Mouse (Mus musculus) urinary bladder, postnatal 4 days (tissue): Measurements from ENCODE around the gene Cox5a.

Source experiments
- DNase-seq, 2 experiments: peaks; one replicate each; pipeline ENCODE4 v3.0.0; 2021 to 2022; ENCODE audit warnings: low spot score in 2 of 2

Cox5a gene

GRCm38 (mm10) chr9:57521056-57521911, at the start of gene Cox5a:
Cox5a (plus strand) TSS chr9:57521274.
- DNase-seq, result peak; percentile 92

GRCm38 (mm10) chr9:57485774-57486173, 35.3 kb upstream of the Cox5a start:
- peak; percentile 66 to 85 for DNase-seq

DNA sequence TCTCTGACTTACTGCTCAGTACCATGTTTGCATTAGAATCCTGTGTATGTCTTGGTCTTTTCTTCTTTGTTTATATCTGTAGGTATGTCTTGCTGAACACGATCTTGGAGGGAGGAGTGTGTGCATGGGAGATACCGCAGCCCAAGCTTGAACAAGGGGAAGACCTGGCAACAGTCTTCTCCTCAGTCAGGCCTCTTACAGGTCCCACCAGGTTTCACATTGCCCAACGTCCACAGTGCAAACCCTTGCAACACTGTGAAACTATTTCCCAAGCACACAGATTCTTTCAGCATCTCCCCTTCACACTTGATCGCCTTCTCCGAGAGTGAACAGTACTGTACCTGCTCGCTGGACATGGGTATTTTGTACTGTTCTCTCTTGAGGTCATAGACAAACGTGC, 33.3 kb upstream of the Cox5a start:
- no peak for DNase-seq

DNA sequence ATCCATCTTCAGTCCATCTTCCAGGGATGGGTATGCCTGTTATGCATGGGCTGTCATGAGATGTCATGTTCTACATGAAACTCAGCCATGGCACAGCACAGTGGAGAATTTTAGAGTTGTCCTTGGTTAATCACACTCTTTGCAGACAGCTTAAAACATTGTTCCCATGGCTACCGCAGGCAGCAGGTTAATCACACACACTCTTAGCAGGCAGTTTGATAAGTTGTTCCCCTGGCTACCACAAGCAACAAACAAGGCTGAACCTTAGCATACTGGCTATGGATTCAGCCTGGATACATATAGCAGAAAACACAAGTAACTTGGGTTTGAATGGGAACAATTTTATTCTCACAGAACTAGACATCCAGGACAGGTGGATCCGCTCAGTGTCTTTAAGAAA, 27.5 kb upstream of the Cox5a start:
- DNase-seq, result no peak

- no peak for DNase-seq
Observed at GRCm38 (mm10) chr9:57494970-57495369, 26.1 kb upstream of the Cox5a start.

GRCm38 (mm10) chr9:57497236-57497635, 23.8 kb upstream of the Cox5a start:
- DNase-seq, result no peak

- no peak for DNase-seq
Observed at GRCm38 (mm10) chr9:57498536-57498935, 22.5 kb upstream of the Cox5a start.

GRCm38 (mm10) chr9:57501452-57501851, 19.6 kb upstream of the Cox5a start:
- DNase-seq, result no peak

DNA sequence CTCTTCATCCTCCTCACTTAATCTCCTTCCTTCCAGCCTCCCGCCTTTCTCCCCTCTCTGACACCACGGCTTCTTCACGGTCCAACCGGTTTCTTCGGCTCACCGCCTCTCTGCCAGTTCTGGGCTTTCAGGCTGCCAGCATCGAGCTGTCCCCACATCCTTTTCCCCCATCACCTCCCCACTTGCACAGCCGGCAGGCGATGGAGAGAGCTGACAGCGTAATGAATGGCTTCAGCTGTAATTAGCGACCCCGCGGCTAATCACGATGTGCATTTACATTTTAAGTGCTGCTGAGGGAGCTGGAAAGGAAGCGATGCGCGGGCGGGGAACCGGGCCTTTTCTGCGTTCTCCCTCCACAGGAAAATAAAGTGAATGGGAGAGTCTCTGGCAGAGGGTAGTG, 19.2 kb upstream of the Cox5a start:
- no peak for DNase-seq

DNA sequence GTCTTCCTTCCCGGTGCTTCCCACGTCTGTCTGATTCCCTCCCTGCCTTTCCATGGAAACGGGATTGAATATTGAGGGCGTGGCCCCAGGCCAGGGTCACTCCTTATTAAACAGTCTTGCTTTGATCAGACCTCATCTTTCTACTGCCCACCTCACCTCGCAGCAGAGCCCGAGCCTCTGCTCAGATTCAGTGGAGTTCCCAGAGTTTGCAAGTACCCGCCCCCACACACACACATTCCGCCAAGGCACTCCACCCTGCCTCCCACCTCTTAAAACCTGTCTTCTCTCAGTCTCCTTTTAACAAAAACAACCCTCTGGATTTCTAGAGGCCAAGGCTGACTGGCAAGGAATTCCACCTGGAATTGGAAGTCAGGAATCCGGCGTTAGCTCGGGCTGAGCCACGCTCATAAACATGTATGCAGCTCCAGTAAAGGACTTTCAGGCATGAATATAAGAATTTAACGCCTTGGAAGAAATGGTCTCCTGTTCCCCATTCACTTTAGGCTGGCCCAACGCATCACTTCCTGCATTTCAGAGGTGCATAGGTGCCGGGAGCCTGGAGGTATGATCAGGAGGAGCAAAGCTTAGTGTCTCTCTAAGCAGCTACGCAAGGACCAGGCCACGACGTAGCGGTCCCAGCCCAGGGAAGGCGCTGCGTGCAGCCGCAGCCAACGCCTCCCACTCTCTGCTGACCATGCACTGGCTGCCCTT, 18.0 kb upstream of the Cox5a start:
- DNase-seq, result peak in 1 of 2 experiments; percentile 22

GRCm38 (mm10) chr9:57503622-57504380, 17.3 kb upstream of the Cox5a start, which contains the start of gene Rpp25:
Rpp25 (plus strand) TSS chr9:57504026.
- DNase-seq, result peak; percentile 55 to 66

GRCm38 (mm10) chr9:57504381-57504700, 16.7 kb upstream of the Cox5a start:
- DNase-seq, result peak; percentile 60 to 68

- DNase-seq, result no peak
Observed at GRCm38 (mm10) chr9:57504891-57505290, 16.2 kb upstream of the Cox5a start.

GRCm38 (mm10) chr9:57505700-57506099, 15.4 kb upstream of the Cox5a start:
- DNase-seq, result peak; percentile 64 to 70

DNA sequence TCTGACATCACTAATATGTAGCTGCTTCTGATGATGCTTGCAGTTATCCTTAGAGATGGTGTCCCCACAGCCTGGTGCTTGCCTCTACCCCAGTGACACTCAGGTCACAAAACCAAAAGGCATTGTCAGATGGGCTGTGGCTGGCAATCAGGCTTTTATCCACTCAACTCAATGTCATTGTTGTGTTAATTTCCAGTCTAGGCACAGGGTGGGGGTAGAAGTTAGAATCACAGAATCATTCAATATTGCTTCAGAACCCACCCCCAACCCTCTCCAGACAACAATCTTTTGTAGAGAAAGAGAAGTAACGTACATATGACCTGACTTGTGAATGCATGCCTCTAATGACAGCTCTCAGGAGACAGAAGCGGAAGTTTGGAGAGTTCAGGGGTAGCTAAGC, 10.5 kb upstream of the Cox5a start:
- DNase-seq, result no peak

- DNase-seq, result no peak
Observed at GRCm38 (mm10) chr9:57517113-57517512, 4.0 kb upstream of the Cox5a start.

- DNase-seq, result no peak
Observed at GRCm38 (mm10) chr9:57520375-57521055, 559 bp upstream of the Cox5a start.

DNA sequence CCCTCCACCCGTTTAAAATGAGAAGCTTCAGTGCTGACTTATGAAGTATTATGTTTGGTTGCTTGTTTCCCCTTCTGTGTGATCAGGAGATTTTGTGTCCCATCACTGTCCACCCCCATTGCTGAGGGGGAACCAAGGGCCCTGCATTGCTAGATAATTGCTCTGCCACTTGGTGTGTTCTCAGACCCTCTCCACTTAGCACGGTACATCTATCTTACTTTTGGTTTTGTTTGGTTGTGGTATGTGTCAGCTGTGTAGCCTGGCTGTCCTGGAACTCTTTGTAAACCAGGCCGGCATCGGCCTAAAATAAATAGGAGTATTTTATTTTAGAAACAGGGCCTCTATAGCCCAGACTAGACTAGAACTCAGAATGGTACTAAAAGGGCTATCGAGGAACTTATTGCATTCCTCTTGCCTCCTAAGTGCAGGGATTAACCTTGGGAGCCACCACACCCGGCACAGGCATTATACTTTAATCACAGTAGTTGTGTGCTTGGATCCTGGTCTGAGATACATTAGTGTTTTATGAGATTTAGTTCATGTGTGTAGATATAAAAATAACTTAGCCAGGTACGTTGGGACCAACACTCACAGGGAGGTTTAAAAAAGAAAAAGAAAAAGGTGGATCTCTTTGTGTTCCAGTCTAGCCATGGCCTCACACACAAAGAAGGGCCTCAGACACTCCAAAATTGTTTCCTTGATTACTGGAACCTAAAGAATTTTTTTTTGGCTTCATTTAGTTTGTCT, 1.2 kb downstream of the Cox5a start:
- no peak for DNase-seq

DNA sequence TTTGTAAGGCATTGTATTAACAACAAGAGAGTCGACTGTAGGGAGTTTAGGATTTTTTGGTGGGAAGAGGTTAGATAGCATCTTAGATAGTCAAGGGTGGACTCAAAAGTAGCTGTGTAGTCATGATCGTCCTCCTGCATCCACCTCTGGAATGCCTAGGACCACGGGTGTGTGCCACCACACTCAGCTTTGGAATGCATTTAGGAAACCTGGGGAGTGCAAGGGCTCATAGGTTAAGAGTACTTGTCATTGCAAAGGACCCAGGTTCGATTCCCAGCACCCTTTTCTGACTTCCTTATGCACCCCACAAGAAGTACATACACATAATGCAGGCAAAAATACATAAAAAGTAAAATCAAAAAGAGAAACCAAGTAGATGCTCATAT, 1.8 kb downstream of the Cox5a start:
- no peak for DNase-seq

DNA sequence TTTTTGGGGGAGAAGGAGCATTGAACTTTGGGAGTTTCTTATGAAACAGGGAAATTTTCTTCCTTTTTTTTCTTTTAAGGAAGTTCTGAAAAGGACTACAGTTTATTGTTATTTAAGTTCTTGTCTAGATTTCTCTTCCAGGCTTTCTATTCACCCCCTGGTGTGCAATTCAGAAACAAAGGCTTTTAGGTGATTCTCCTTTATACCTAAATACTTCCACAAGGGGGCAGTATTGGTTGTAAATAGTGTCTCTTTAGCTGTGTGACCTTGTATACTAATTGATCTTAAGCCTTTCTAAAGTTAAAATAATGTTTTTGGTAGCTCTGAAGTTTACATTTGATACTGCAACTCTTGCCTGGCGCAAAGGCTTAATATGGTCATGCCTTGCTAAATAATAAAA, 2.7 kb downstream of the Cox5a start:
- DNase-seq, result no peak

DNA sequence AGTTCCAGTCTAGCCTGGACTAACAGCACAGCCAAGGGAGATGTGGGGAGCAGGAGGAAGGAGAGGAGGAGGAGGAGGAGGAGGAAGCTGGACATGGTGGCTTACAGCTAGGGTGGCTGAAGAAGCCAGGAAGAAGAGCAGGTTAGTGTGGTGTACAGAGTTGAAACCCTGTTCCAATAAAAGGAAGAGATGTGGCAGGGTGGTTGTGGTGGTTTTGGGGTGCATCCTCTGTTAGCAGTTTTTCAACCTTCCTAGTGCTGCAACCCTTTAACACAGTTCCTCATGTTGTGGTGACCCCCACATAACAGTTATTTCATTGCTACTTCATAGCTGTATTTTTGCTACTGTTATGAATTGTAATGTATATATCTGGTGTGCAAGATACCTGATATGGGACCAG, 3.4 kb downstream of the Cox5a start:
- DNase-seq, result no peak
